Mouse (Mus musculus) olfactory bulb, adult 2 months (tissue): Measurements from ENCODE around the gene Rhobtb1.

Source experiments
- CTCF ChIP-seq: fragments of 200-500 bp; IDR thresholded peaks from 2 replicates; pipeline ENCODE4 v1.5.1; 2012; ENCODE audit warnings: low read depth, mild to moderate bottlenecking, low read length, moderate library complexity; ENCODE audit not compliant: insufficient read depth
- POLR2A ChIP-seq: fragments of 200-500 bp; IDR thresholded peaks from 2 replicates; pipeline ENCODE4 v1.6.1; 2012; ENCODE audit warnings: mild to moderate bottlenecking, low read depth, low read length, moderate library complexity; ENCODE audit not compliant: insufficient read depth

- TF ChIP-seq POLR2A (no peak), CTCF (no peak)
These were observed 95.5 kb downstream of the Rhobtb1 start for GRCm38 (mm10) chr10:69246762-69247161.
